Mouse (Mus musculus) spleen, adult 2 months (tissue): ENCODE results near the gene Olfr1393.

Source experiments
- CTCF ChIP-seq: fragments of 200-500 bp; IDR thresholded peaks from 2 replicates; pipeline ENCODE4 v1.5.1; 2011; ENCODE audit warnings: mild to moderate bottlenecking, inconsistent platforms; ENCODE audit not compliant: insufficient read depth, insufficient read length, insufficient replicate concordance; ENCODE audit errors: extremely low read depth
- POLR2A ChIP-seq: fragments of 200-500 bp; IDR thresholded peaks from 2 replicates; pipeline ENCODE4 v1.6.1; 2011; ENCODE audit warnings: low read depth, low read length, inconsistent platforms

- TF ChIP-seq CTCF (no peak), POLR2A (no peak)
Measured at GRCm38 (mm10) chr11:49278222-49278621, at the start of gene Olfr1393.
